Mouse (Mus musculus): ENCODE measurements around the gene Foxs1. TPM values are rescaled to one million over a fixed set of nuclear protein-coding genes. Genes with fewer than 3 reads are reported as not detected.

Gene Foxs1
- polyA plus RNA-seq, 1 experiment from 2014 or later = 2.1 TPM

- no peaks in the 10 kb centered on the region for H3K4me1 ChIP-seq (replicated peaks; ENCODE audit: control insufficient read depth, insufficient read depth, low read length)
- no peaks in the 10 kb centered on the region for H3K9me3 ChIP-seq (ENCODE audit: control insufficient read depth)
- no peak overlapping the region for H3K4me2 ChIP-seq (replicated peaks; ENCODE audit: low read depth)
- no peak overlapping the region for H3K27ac ChIP-seq (ENCODE audit: low read depth, low read length)
- H3K9ac ChIP-seq (ENCODE audit: low read depth, low read length) = no peak overlapping the region
- TF ChIP-seq CTCF (IDR thresholded peaks at IDR 0.05; ENCODE audit: low read depth) = no peak
- H3K4me3 ChIP-seq (ENCODE audit: low read depth, low read length) = no peak overlapping the region
- ATAC-seq = no peak
- no peaks in the 10 kb centered on the region for H3K27me3 ChIP-seq (replicated peaks; ENCODE audit: control insufficient read depth, insufficient read depth, low read length)
- H3K36me3 ChIP-seq (ENCODE audit: control insufficient read depth, insufficient read depth) = no peaks in the 10 kb centered on the region
- WGBS = 64% methylated on average over 5 of the region's 5 CpGs
Measured at GRCm38 (mm10) chr2:152924543-152924942, 8.5 kb downstream of the Foxs1 start.

GRCm38 (mm10) chr2:152924128-152924527 lies 8.9 kb downstream of the Foxs1 start:
- no peak for TF ChIP-seq CTCF (IDR thresholded peaks at IDR 0.05; ENCODE audit: low read depth)
- no peak overlapping the region for H3K4me3 ChIP-seq (ENCODE audit: low read depth, low read length)
- WGBS = 64% methylated on average over 8 of the region's 8 CpGs
- H3K4me2 ChIP-seq (replicated peaks; ENCODE audit: low read depth) = no peak overlapping the region
- H3K9ac ChIP-seq (ENCODE audit: low read depth, low read length) = no peak overlapping the region
- no peak overlapping the region for H3K27ac ChIP-seq (ENCODE audit: low read depth, low read length)
- H3K27me3 ChIP-seq (replicated peaks; ENCODE audit: control insufficient read depth, insufficient read depth, low read length) = no peaks in the 10 kb centered on the region
- ATAC-seq = no peak
- no peaks in the 10 kb centered on the region for H3K4me1 ChIP-seq (replicated peaks; ENCODE audit: control insufficient read depth, insufficient read depth, low read length)
- no peaks in the 10 kb centered on the region for H3K36me3 ChIP-seq (ENCODE audit: control insufficient read depth, insufficient read depth)
- no peaks in the 10 kb centered on the region for H3K9me3 ChIP-seq (ENCODE audit: control insufficient read depth)

- no peaks in the 10 kb centered on the region for H3K4me1 ChIP-seq (replicated peaks; ENCODE audit: control insufficient read depth, insufficient read depth, low read length)
- no peak overlapping the region for H3K27ac ChIP-seq (ENCODE audit: low read depth, low read length)
- WGBS = 82% methylated on average over 3 of the region's 3 CpGs
- H3K9ac ChIP-seq (ENCODE audit: low read depth, low read length) = no peak overlapping the region
- H3K4me2 ChIP-seq (replicated peaks; ENCODE audit: low read depth) = no peak overlapping the region
- no peaks in the 10 kb centered on the region for H3K9me3 ChIP-seq (ENCODE audit: control insufficient read depth)
- no peak for ATAC-seq
- H3K27me3 ChIP-seq (replicated peaks; ENCODE audit: control insufficient read depth, insufficient read depth, low read length) = no peaks in the 10 kb centered on the region
- no peaks in the 10 kb centered on the region for H3K36me3 ChIP-seq (ENCODE audit: control insufficient read depth, insufficient read depth)
- no peak overlapping the region for H3K4me3 ChIP-seq (ENCODE audit: low read depth, low read length)
- no peak for TF ChIP-seq CTCF (IDR thresholded peaks at IDR 0.05; ENCODE audit: low read depth)
Measured at GRCm38 (mm10) chr2:152923621-152924020, 9.4 kb downstream of the Foxs1 start.

GRCm38 (mm10) chr2:152922376-152922775 lies 10.6 kb downstream of the Foxs1 start:
- Histone ChIP-seq H3K27me3 (replicated peaks; ENCODE audit: control insufficient read depth, insufficient read depth, low read length) (no peaks in the 10 kb centered on the region), H3K4me2 (replicated peaks; ENCODE audit: low read depth) (no peak overlapping the region), H3K4me3 (ENCODE audit: low read depth, low read length) (no peak overlapping the region), H3K27ac (ENCODE audit: low read depth, low read length) (no peak overlapping the region), H3K36me3 (ENCODE audit: control insufficient read depth, insufficient read depth) (no peaks in the 10 kb centered on the region), H3K9me3 (ENCODE audit: control insufficient read depth) (no peaks in the 10 kb centered on the region), H3K9ac (ENCODE audit: low read depth, low read length) (no peak overlapping the region), H3K4me1 (replicated peaks; ENCODE audit: control insufficient read depth, insufficient read depth, low read length) (no peaks in the 10 kb centered on the region)
- TF ChIP-seq CTCF (IDR thresholded peaks at IDR 0.05; ENCODE audit: low read depth) = no peak
- no peak for ATAC-seq
- 35% methylated on average over 7 of the region's 7 CpGs for WGBS

DNA sequence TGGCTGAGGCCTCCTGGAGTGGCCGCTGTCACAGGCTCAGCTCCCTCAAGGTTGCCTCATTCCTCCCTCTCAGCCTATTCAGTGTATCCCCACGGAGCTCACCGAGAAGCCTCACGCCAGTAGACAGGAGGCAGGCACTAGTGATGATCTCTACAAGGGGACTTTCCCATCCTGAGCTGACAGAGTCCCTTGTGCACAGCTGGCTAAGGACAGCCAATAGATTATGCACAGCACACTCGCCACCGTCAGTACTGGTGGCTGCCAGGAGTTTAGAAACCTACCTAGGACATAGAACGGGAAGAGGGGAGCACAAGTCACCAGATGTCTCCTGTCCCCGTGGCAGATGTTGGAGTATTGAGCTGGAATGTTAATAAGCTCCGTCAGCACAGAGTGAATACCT lies 15.3 kb downstream of the Foxs1 start:
- H3K27ac ChIP-seq (ENCODE audit: low read depth, low read length) = no peak overlapping the region
- WGBS = 52% methylated on average over 9 of the region's 9 CpGs
- H3K36me3 ChIP-seq (ENCODE audit: control insufficient read depth, insufficient read depth) = no peaks in the 10 kb centered on the region
- H3K4me3 ChIP-seq (ENCODE audit: low read depth, low read length) = no peak overlapping the region
- H3K4me2 ChIP-seq (replicated peaks; ENCODE audit: low read depth) = no peak overlapping the region
- ATAC-seq = no peak
- H3K27me3 ChIP-seq (replicated peaks; ENCODE audit: control insufficient read depth, insufficient read depth, low read length) = peaks cover 5% of the 10 kb centered on the region; the same call in 1 of the 2 replicates
- H3K9ac ChIP-seq (ENCODE audit: low read depth, low read length) = no peak overlapping the region
- no peaks in the 10 kb centered on the region for H3K9me3 ChIP-seq (ENCODE audit: control insufficient read depth)
- no peak for TF ChIP-seq CTCF (IDR thresholded peaks at IDR 0.05; ENCODE audit: low read depth)
- no peaks in the 10 kb centered on the region for H3K4me1 ChIP-seq (replicated peaks; ENCODE audit: control insufficient read depth, insufficient read depth, low read length)

- Histone ChIP-seq H3K27ac (ENCODE audit: low read depth, low read length) (no peak overlapping the region), H3K36me3 (ENCODE audit: control insufficient read depth, insufficient read depth) (no peaks in the 10 kb centered on the region), H3K9ac (ENCODE audit: low read depth, low read length) (no peak overlapping the region), H3K4me3 (ENCODE audit: low read depth, low read length) (no peak overlapping the region), H3K4me1 (replicated peaks; ENCODE audit: control insufficient read depth, insufficient read depth, low read length) (no peaks in the 10 kb centered on the region), H3K4me2 (replicated peaks; ENCODE audit: low read depth) (no peak overlapping the region), H3K9me3 (ENCODE audit: control insufficient read depth) (no peaks in the 10 kb centered on the region), H3K27me3 (replicated peaks; ENCODE audit: control insufficient read depth, insufficient read depth, low read length) (peaks cover 20% of the 10 kb centered on the region)
- TF ChIP-seq CTCF (IDR thresholded peaks at IDR 0.05; ENCODE audit: low read depth) = no peak
- 58% methylated on average over 5 of the region's 5 CpGs for WGBS
- ATAC-seq = no peak
Measured at GRCm38 (mm10) chr2:152916111-152916510, 16.9 kb downstream of the Foxs1 start.

DNA sequence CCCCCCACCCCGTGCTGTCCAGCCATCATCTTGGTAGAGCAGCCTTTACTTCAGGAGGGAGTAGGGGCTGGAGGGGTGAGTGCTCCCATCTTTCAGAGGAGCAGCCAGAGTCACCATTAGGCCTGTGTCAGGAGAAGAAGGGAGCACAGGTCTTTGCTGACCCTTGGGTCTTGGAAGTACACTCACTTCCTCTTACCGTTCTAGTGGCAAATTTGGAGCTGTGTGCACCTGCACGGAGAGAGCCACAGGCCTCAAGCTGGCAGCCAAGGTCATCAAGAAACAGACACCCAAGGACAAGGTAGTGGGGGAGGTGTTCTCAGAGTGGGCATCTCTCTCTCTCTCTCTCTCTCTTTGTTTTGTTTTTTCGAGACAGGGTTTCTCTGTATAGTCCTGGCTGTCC lies 17.6 kb downstream of the Foxs1 start:
- ATAC-seq = no peak
- 61% methylated on average over 4 of the region's 4 CpGs for WGBS
- Histone ChIP-seq H3K27ac (ENCODE audit: low read depth, low read length) (no peak overlapping the region), H3K4me3 (ENCODE audit: low read depth, low read length) (no peak overlapping the region), H3K9me3 (ENCODE audit: control insufficient read depth) (no peaks in the 10 kb centered on the region), H3K36me3 (ENCODE audit: control insufficient read depth, insufficient read depth) (no peaks in the 10 kb centered on the region), H3K27me3 (replicated peaks; ENCODE audit: control insufficient read depth, insufficient read depth, low read length) (peaks cover 23% of the 10 kb centered on the region), H3K9ac (ENCODE audit: low read depth, low read length) (no peak overlapping the region), H3K4me1 (replicated peaks; ENCODE audit: control insufficient read depth, insufficient read depth, low read length) (no peaks in the 10 kb centered on the region), H3K4me2 (replicated peaks; ENCODE audit: low read depth) (no peak overlapping the region)
- no peak for TF ChIP-seq CTCF (IDR thresholded peaks at IDR 0.05; ENCODE audit: low read depth)
